Mouse (Mus musculus) neural tube, embryonic 12.5 days (tissue): Measurements from ENCODE around the gene Lhfpl2. TPM values are rescaled to one million over a fixed set of nuclear protein-coding genes. Genes with fewer than 3 reads are reported as not detected.

Source experiments
- ATAC-seq: fragments of 200-750 bp; cut with Nextera tagmentation; 2 replicates; pipeline ENCODE4 v1.8.0; 2017; ENCODE audit warnings: low read depth, mild to moderate bottlenecking, moderate TSS enrichment, moderate library complexity; ENCODE audit not compliant: low FRiP score
- H3K27ac ChIP-seq: fragments of 300-500 bp; sonication (generic); 2 replicates; pipeline ENCODE4 v1.5.1; 2016
- H3K27me3 ChIP-seq: fragments of 300-500 bp; sonication (generic); replicated peaks from 2 replicates; pipeline ENCODE4 v1.6.1; 2016; ENCODE audit warnings: mild to moderate bottlenecking
- H3K36me3 ChIP-seq: fragments of 300-500 bp; sonication (generic); 2 replicates; pipeline ENCODE4 v1.6.1; 2016; ENCODE audit warnings: mild to moderate bottlenecking
- H3K4me1 ChIP-seq: fragments of 300-500 bp; sonication (generic); 2 replicates; pipeline ENCODE4 v1.6.1; 2016
- H3K4me2 ChIP-seq: fragments of 300-500 bp; sonication (generic); replicated peaks from 2 replicates; pipeline ENCODE4 v1.6.1; 2016; ENCODE audit warnings: mild to moderate bottlenecking
- H3K4me3 ChIP-seq: fragments of 300-500 bp; sonication (generic); 2 replicates; pipeline ENCODE4 v1.5.1; 2016
- H3K9ac ChIP-seq: fragments of 300-500 bp; sonication (generic); 2 replicates; pipeline ENCODE4 v1.6.1; 2016; ENCODE audit warnings: mild to moderate bottlenecking
- H3K9me3 ChIP-seq: fragments of 300-500 bp; sonication (generic); 2 replicates; pipeline ENCODE4 v1.6.1; 2016; ENCODE audit warnings: mild to moderate bottlenecking
- WGBS: fragments of 180-500 bp; shearing (Covaris S2); methylation state at CpG from one replicate; pipeline ENCODE4 v1.1.7; 2016; 5-methylcytosine and 5-hydroxymethylcytosine counted together
- polyA plus RNA-seq: library from polyadenylated mRNA; unstranded; fragments of >200 nt; fragmentation: Nextera tagmentation; extraction: Ambion mirVana; gene quantifications from 2 replicates; pipeline ENCODE4 v1.2.1, GENCODE M21; 2016

Lhfpl2 gene
- polyA plus RNA-seq, 1 experiment from 2014 or later: 24.2 TPM

- H3K27ac ChIP-seq: no peak overlapping the region
- no peak for ATAC-seq
- peaks cover 34% of the 10 kb centered on the region for H3K4me1 ChIP-seq
- H3K36me3 ChIP-seq: no peaks in the 10 kb centered on the region
- H3K27me3 ChIP-seq: peaks cover 71% of the 10 kb centered on the region
- H3K9me3 ChIP-seq: no peaks in the 10 kb centered on the region
- 70% methylated on average over 3 of the region's 3 CpGs for WGBS
- no peak overlapping the region for H3K9ac ChIP-seq
- H3K4me2 ChIP-seq: no peak overlapping the region
- no peak overlapping the region for H3K4me3 ChIP-seq
Observed at GRCm38 (mm10) chr13:94070308-94070619, 12.7 kb downstream of the Lhfpl2 start.

GRCm38 (mm10) chr13:94070927-94071326 is 13.3 kb downstream of the Lhfpl2 start:
- Histone ChIP-seq H3K4me3 (no peak overlapping the region), H3K36me3 (no peaks in the 10 kb centered on the region), H3K9ac (no peak overlapping the region), H3K4me1 (peaks cover 34% of the 10 kb centered on the region), H3K4me2 (no peak overlapping the region), H3K27ac (no peak overlapping the region), H3K27me3 (peaks cover 69% of the 10 kb centered on the region), H3K9me3 (no peaks in the 10 kb centered on the region)
- 86% methylated on average over 3 of the region's 3 CpGs for WGBS
- ATAC-seq: no peak

GRCm38 (mm10) chr13:94073046-94073715 is 15.6 kb downstream of the Lhfpl2 start:
- WGBS: 48% methylated on average over 9 of the region's 9 CpGs
- peaks cover 37% of the 10 kb centered on the region for H3K4me1 ChIP-seq
- no peak overlapping the region for H3K27ac ChIP-seq
- no peak overlapping the region for H3K4me3 ChIP-seq
- peaks cover 57% of the 10 kb centered on the region for H3K27me3 ChIP-seq
- H3K4me2 ChIP-seq: no peak overlapping the region
- ATAC-seq: no peak
- no peak overlapping the region for H3K9ac ChIP-seq
- H3K36me3 ChIP-seq: no peaks in the 10 kb centered on the region
- no peaks in the 10 kb centered on the region for H3K9me3 ChIP-seq

- no peak for ATAC-seq
- 47% methylated on average over 5 of the region's 5 CpGs for WGBS
- Histone ChIP-seq H3K9me3 (no peaks in the 10 kb centered on the region), H3K9ac (no peak overlapping the region), H3K36me3 (no peaks in the 10 kb centered on the region), H3K4me3 (no peak overlapping the region), H3K27me3 (peaks cover 57% of the 10 kb centered on the region), H3K4me1 (peaks cover 36% of the 10 kb centered on the region), H3K4me2 (no peak overlapping the region), H3K27ac (no peak overlapping the region)
Observed at GRCm38 (mm10) chr13:94073716-94074115, 16.1 kb downstream of the Lhfpl2 start.

DNA sequence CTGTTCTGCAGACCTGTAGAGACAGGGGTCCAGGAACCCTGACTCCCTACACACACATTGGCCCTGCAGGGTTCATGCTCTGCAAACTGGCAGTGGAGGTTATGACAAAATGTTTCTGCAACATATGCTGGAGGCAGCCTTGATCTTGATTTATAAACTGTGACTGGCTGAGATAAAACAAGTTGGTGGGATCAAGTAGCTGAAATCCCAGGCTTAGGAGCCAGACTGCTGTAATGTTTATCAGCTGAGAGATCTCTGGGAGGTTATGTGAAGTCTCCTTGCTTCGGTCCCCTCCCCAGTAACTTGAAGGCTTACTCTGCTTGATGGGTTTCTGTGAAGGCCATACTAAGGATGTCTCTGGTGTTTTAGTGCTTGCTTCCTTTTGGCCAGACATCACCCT is 17.6 kb downstream of the Lhfpl2 start:
- WGBS: 85% methylated on average over 1 of the region's 1 CpGs
- Histone ChIP-seq H3K4me3 (no peak overlapping the region), H3K9ac (no peak overlapping the region), H3K9me3 (no peaks in the 10 kb centered on the region), H3K36me3 (no peaks in the 10 kb centered on the region), H3K27me3 (peaks cover 55% of the 10 kb centered on the region), H3K4me2 (no peak overlapping the region), H3K4me1 (peaks cover 25% of the 10 kb centered on the region), H3K27ac (no peak overlapping the region)
- no peak for ATAC-seq

DNA sequence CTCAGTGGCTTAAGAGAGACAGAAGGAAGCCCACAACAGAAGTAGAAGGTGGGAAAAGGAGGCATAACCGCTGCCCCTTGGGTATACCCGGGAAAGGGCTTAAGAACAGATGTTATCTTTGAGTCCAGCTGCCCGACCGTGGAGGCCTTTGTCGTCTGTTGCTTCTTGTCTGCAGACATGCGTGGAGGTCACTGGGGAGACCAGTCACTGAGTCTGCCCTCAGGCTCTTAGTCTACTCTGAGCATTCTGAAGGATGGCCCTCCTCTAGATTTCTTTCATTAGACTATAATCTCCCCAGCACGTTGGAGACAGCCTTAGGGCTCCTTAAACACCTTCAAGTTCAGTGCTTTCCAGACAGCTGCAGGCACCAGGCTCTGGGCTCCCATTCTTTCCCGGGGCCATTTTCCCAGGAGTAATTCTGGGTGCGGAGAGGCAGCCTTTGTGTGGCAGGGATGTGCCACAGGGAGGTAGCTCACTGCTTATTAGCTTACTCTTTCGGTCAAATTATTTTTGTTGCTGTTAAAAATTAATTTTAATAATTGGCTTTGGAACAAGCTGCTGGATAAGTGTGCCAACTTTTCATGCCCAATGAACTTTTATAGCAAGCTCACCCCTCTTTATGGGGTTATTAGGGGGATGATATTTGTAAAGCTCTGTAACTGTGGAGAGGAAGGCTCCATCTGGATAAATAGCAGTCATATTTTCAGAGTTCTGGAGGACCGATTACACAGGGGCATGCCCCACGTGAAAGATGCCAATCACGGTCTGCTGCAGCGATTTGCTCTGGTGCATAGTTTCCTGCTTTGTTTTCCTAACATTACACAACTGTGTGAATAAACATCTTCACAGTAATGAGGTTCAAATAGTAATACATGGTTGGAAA is 19.8 kb downstream of the Lhfpl2 start:
- Histone ChIP-seq H3K4me3 (no peak overlapping the region), H3K9ac (no peak overlapping the region), H3K36me3 (no peaks in the 10 kb centered on the region), H3K4me1 (peaks cover 25% of the 10 kb centered on the region), H3K27me3 (peaks cover 36% of the 10 kb centered on the region), H3K27ac (no peak overlapping the region), H3K9me3 (no peaks in the 10 kb centered on the region), H3K4me2 (no peak overlapping the region)
- no peak for ATAC-seq
- WGBS: 46% methylated on average over 14 of the region's 14 CpGs

DNA sequence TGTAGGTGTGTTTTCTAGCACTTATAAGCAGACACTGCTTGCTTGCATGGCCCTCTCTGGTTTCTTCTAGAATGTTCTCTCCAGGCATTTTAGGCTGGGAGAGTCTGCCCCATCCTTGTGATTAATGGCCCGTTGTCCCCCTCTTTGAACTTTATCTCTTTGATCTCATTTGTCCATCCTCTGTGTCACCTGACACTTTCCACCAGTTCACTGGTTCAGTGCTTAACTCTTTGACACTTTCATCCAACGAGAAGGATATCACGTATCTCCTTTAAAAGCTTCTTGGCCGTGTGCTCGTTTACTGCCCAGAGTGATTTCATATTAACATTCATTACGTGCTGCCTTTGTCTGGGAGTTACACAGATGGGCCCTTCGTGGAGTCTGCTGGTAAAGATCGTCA is 25.6 kb downstream of the Lhfpl2 start:
- 0 out of 2 replicates have a peak, but pooled peaks cover 4% of the 10 kb centered on the region for H3K4me1 ChIP-seq
- H3K27me3 ChIP-seq: no peaks in the 10 kb centered on the region; the same call in 1 of the 2 replicates
- no peaks in the 10 kb centered on the region for H3K36me3 ChIP-seq
- no peak overlapping the region for H3K4me2 ChIP-seq
- no peak for ATAC-seq
- H3K27ac ChIP-seq: no peak overlapping the region
- WGBS: 49% methylated on average over 8 of the region's 8 CpGs
- H3K4me3 ChIP-seq: no peak overlapping the region
- no peaks in the 10 kb centered on the region for H3K9me3 ChIP-seq
- H3K9ac ChIP-seq: no peak overlapping the region

DNA sequence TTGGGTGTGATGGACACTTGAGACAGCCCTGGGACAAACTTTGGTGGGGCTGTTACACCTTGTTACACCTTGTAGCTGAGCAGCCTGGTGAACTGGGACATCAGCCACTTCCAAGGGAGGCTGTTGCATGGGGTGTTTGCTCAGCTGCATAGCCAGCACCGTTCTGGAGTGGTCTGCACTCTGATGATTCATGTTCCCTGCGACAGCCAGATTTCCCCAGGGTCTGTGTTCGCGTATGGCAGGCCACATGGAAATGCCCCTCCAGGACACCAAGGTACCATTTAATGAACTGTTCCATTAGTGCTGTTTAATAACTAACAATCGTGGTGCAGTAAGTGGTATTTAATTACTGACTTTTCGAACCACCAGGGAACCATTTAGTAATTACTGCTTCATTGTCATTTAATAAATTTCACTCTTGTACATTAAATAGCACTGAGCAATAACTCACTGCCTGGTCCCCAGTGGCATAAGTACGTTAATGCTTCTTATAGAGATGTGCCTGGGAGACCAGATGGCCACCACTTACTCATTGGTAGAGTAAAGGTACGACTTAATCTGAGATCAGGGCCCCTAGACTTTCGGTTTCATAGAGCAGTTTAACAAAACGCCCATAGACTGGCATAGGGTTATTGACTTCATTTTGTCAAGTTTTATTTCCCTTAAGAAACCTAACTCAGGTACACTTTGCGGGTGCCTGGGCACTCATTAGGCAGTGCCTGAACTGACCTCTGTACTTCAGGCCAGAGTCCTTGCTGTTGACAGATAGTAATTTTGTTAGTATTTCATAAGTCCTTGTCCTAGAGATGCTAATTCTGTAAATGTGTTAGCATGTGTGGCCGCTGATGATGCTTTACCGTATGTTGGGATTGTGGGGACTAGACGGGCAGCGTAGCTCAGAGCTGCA is 26.9 kb downstream of the Lhfpl2 start:
- ATAC-seq: peak; percentile 92
- 62% methylated on average over 15 of the region's 15 CpGs for WGBS
- no peaks in the 10 kb centered on the region; the same call in 1 of the 2 replicates for H3K27me3 ChIP-seq
- H3K9ac ChIP-seq: no peak overlapping the region
- H3K36me3 ChIP-seq: no peaks in the 10 kb centered on the region
- no peaks in the 10 kb centered on the region for H3K9me3 ChIP-seq
- H3K4me2 ChIP-seq: no peak overlapping the region
- H3K4me3 ChIP-seq: no peak overlapping the region
- H3K4me1 ChIP-seq: 0 out of 2 replicates have a peak, but pooled peaks cover 4% of the 10 kb centered on the region
- no peak overlapping the region for H3K27ac ChIP-seq

DNA sequence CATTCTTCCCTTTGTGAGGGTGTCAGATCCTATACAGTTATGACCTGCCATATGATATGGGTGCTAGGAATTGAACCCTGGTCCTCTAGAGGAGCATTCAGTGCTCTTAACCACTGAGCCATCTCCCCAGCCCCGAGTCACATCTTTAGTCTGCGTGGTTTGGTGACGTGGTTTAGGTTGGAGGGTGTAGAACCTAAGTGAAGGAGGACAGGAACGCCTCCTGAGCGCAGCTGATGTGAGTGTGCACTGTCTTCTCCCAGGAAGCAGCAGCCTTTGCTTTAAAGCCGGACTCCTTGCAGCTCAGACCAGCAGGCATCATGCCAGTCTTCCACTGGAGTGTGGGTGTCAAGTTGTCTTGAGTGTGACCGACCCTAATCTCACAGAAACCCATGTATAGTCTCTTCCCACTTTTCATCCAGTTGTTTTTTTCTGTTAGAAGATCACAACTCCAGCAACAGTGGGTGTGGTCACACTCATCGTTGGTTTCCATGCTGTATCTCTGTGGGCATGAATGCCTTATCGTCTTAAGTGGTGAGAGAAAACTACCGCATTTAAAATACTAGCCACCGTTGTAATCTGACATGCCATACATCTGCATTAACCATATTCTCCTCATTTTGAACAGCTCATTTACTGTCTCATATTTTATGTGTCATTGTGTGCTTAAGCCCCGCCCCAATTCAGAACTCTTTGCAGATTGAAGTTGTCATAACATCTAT is 28.7 kb downstream of the Lhfpl2 start:
- Histone ChIP-seq H3K27ac (no peak overlapping the region), H3K4me3 (no peak overlapping the region), H3K36me3 (no peaks in the 10 kb centered on the region), H3K9me3 (no peaks in the 10 kb centered on the region), H3K4me2 (no peak overlapping the region), H3K4me1 (0 out of 2 replicates have a peak, but pooled peaks cover 4% of the 10 kb centered on the region), H3K27me3 (no peaks in the 10 kb centered on the region; the same call in 1 of the 2 replicates), H3K9ac (no peak overlapping the region)
- no peak for ATAC-seq
- WGBS: 96% methylated on average over 12 of the region's 12 CpGs

DNA sequence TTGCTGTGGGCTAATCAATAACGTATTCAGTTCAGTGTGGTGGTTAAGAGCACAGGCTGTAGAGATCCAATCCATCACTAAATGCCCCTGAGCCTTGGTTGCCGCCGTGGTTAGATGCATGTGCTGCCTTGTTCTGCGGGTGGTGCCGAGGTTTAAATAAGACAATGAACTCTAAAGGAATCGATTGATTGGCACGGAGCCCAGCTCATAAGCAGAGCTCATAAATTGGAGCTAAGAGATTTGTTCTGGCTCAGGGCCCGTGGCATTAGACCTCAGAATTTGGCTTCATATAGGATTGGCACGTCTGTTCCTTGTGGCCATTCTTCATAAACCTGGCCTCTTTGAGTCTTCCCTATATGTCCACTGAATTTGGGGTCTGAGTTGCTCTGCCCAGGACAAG is 29.5 kb downstream of the Lhfpl2 start:
- ATAC-seq: no peak
- Histone ChIP-seq H3K36me3 (no peaks in the 10 kb centered on the region), H3K4me2 (no peak overlapping the region), H3K27me3 (no peaks in the 10 kb centered on the region; the same call in 1 of the 2 replicates), H3K27ac (no peak overlapping the region), H3K9me3 (no peaks in the 10 kb centered on the region), H3K4me1 (0 out of 2 replicates have a peak, but pooled peaks cover 4% of the 10 kb centered on the region), H3K4me3 (no peak overlapping the region), H3K9ac (no peak overlapping the region)
- 65% methylated on average over 9 of the region's 9 CpGs for WGBS

- no peaks in the 10 kb centered on the region; the same call in 1 of the 2 replicates for H3K27me3 ChIP-seq
- 0 out of 2 replicates have a peak, but pooled peaks cover 4% of the 10 kb centered on the region for H3K4me1 ChIP-seq
- H3K36me3 ChIP-seq: no peaks in the 10 kb centered on the region
- H3K4me2 ChIP-seq: no peak overlapping the region
- no peak overlapping the region for H3K4me3 ChIP-seq
- 85% methylated on average over 9 of the region's 9 CpGs for WGBS
- no peaks in the 10 kb centered on the region for H3K9me3 ChIP-seq
- no peak for ATAC-seq
- H3K27ac ChIP-seq: no peak overlapping the region
- no peak overlapping the region for H3K9ac ChIP-seq
Observed at GRCm38 (mm10) chr13:94088788-94089187, 31.2 kb downstream of the Lhfpl2 start.
